Mouse (Mus musculus) activated CD4-positive, CD25-positive, alpha-beta regulatory T cell (primary cell): ENCODE data around the gene Svs4. TPM values are rescaled to one million over a fixed set of nuclear protein-coding genes. Genes with fewer than 3 reads are reported as not detected.

Source experiments
- polyA plus RNA-seq, 2 experiments: library from polyadenylated mRNA; unstranded; fragments of 100-300 nt; shearing (Covaris generic); gene quantifications; one replicate each; pipeline ENCODE4 v1.2.1; 2017

The Svs4 gene
- polyA plus RNA-seq: not detected

DNA sequence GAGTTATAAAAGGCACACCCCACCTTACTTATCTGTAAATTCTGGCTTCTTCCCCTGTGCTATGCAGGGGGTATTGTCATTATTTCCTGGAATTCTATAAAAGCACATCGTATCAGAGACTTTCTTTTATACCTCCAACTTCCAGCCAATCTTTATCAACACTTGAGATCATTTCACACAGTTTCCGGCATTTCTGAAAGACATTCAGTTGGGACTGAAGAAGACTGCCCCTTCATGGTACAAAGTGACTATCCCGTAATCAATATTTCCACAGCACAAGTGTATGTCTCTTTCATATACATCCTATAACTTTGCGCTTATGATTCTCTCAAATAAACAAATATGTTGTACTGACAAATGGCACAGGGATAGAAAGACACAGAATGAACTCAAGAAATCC lies at the start of gene Svs4:
Svs4 (minus strand) TSS at position 101 of the 400 bp plus-strand sequence.

DNA sequence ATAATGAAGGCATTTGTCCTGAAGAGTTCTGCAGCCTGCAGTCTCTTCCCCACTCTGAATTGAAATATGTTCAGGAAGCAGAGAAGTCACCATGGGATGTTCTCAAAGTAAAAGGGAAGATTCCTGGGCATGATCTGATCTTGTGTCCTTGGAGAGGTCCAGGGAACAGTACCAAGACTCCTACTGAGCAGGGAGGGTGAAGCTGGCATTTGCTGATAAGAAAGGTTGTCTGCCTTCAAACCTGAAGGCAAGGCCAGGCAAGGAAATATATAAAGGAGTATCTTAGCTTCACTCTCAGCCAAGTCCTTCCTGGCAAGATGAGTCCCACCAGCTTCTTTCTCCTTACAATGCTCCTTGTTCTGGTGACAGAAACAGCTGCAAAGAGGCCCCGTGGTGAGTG lies 38.2 kb upstream of the Svs4 start, which contains the start of gene Svs6:
Svs6 (plus strand) TSS at position 301 of the 400 bp plus-strand sequence.

DNA sequence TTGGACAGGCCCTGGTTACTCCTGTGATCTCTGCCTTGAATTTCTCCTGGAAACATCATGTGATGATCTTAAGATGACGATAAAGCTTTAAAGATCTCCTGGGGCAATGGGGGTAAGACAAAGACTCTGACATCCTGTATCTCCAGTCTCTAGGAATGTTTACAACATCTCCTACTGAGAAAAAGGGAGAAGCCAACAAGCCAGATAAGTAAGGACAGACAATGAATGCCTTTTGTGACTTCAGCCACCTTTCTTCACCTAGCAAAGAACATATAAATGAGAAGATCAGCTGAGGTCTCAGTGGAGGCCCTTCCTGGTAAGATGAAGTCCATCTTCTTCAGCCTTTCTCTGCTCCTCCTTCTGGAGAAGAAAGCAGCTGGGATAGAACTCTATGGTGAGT lies 10.7 kb upstream of the Svs4 start, which contains the start of gene Svs3a:
Svs3a (plus strand) TSS at position 301 of the 400 bp plus-strand sequence.

DNA sequence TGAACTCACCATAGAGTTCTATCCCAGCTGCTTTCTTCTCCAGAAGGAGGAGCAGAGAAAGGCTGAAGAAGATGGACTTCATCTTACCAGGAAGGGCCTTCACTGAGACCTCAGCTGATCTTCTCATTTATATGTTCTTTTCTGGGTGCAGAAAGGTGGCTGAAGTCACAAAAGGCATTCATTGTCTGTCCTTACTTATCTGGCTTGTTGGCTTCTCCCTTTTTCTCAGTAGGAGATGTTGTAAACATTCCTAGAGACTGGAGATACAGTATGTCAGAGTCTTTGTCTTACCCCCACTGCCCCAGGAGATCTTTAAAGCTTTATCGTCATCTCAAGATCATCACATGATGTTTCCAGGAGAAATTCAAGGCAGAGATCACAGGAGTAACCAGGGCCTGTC lies 21.7 kb downstream of the Svs4 start, which contains the start of gene Svs3b:
Svs3b (minus strand) TSS at position 101 of the 400 bp plus-strand sequence.

DNA sequence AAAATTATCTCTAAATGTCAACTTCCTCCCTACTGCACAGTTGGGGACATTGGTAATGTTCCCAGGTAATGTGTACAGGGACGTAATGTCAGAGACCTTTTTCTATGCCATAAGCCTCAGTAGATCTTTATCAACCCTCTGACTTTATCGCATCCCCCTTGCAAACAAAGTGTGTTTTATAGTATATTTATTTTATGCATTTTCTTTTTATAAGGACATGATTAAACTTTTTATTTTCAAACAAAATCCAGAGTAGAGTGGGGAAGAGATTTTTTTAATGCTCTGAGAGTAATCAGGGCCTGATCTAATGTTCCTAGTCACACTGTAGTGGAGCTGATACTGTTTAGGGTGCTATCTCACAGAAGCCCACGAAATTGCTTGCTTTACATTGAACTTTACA lies 39.9 kb downstream of the Svs4 start, which contains the start of gene Svs2:
Svs2 (minus strand) TSS at position 101 of the 400 bp plus-strand sequence.

Other genes starting within 250 kb of the Svs4 start
- gene Stk4, start 208.1 kb downstream of the Svs4 start, polyA plus RNA-seq: 100 to 1,000 TPM; 186 to 204 TPM
- gene Tomm34, start 207.3 kb downstream of the Svs4 start, polyA plus RNA-seq: 100 to 1,000 TPM; 109 to 134 TPM
- gene Kcns1, start 107.3 kb downstream of the Svs4 start, polyA plus RNA-seq: not detected
- under 1 TPM in 1 of 2 experiments, not detected in 1; 0.50 TPM for gene Wfdc5, start 95.7 kb downstream of the Svs4 start, polyA plus RNA-seq
- under 1 TPM in 1 of 2 experiments, not detected in 1; 0.43 TPM for gene Wfdc12, start 87.9 kb downstream of the Svs4 start, polyA plus RNA-seq
- gene Wfdc15a, start 78.3 kb downstream of the Svs4 start, polyA plus RNA-seq: not detected
- gene Wfdc15b, start 56.8 kb downstream of the Svs4 start, polyA plus RNA-seq: not detected
- not detected for gene Svs2, start 40.0 kb downstream of the Svs4 start, polyA plus RNA-seq
- gene Svs3b, start 21.8 kb downstream of the Svs4 start, polyA plus RNA-seq: not detected
- not detected for gene Svs3a, start 10.8 kb upstream of the Svs4 start, polyA plus RNA-seq
- not detected for gene Svs6, start 38.3 kb upstream of the Svs4 start, polyA plus RNA-seq
- gene Svs5, start 54.3 kb upstream of the Svs4 start, polyA plus RNA-seq: not detected
- 10 to 100 TPM in 1 of 2 experiments, 1 to 10 TPM in 1; 8.3 to 12.3 TPM for gene Slpi, start 110.6 kb upstream of the Svs4 start, polyA plus RNA-seq
- not detected for gene Rbpjl, start 124.7 kb upstream of the Svs4 start, polyA plus RNA-seq
- not detected for gene Matn4, start 126.7 kb upstream of the Svs4 start, polyA plus RNA-seq
- gene Sdc4, start 165.4 kb upstream of the Svs4 start, polyA plus RNA-seq: 10 to 100 TPM in 1 of 2 experiments, 1 to 10 TPM in 1; 2.1 to 10.2 TPM
- gene Sys1, start 178.5 kb upstream of the Svs4 start, polyA plus RNA-seq: 100 to 1,000 TPM; 109 to 126 TPM
- gene Gm20458, start 182.5 kb upstream of the Svs4 start, polyA plus RNA-seq: 10 to 100 TPM; 11.8 to 17.1 TPM
- under 1 TPM in 1 of 2 experiments, not detected in 1; 0.24 TPM for gene Trp53tg5, start 195.3 kb upstream of the Svs4 start, polyA plus RNA-seq
- 1 to 10 TPM; 3.5 to 4.9 TPM for gene Dbndd2, start 207.6 kb upstream of the Svs4 start, polyA plus RNA-seq
- gene Pigt, start 219.1 kb upstream of the Svs4 start, polyA plus RNA-seq: 10 to 100 TPM; 32.7 to 39.1 TPM